Mouse (Mus musculus) v-Abl transformed pro-B cells (cell line): ENCODE results near the gene Psma6.

Source experiments
- in situ Hi-C, 2 experiments: fragments of 400-800 bp; cut with MboI; formaldehyde crosslinking; loops; one replicate each; pipeline ENCODE4 v1.15.1; 2025; ENCODE audit not compliant: unreplicated experiment in 2 of 2

Gene Psma6

DNA sequence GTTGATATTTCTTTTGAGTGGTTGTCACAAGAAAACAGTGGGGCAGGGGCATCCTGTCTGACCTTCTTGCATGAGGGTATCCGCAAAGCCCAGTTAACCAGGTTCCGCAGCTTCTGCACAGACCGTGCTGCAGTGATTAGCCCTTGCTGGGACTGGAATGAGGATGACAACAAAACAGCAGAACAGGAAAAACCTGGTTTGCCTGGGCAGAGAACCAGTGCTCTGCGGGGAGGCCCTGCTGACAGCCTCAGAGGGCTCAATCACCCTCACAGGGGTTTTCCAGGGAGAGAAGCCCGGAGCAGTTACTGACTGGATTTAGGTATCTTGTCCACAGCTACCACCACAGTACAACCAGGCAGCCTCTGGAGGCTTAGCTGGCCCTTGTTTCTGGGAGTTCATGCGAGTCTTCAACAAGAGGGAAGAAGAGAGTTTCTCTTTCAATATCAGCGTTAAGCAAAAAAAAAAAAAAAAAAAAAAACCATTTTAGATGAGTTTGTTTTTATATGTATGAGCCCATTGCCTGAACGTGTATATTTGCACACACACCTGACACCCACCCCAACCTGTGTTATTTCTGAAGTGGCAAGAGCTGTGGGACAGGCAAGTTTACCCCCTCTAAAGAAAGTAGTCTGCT lies 49.9 kb downstream of the Psma6 start:
- in situ Hi-C loops: loop anchor here in 1 of 2 experiments (10.0 kb wide), 1 partner anchor 51 kb away; no protein-coding TSS in a partner anchor

GRCm38 (mm10) chr12:55435080-55435479 lies 51.1 kb downstream of the Psma6 start:
- in situ Hi-C loops: loop anchor here in 1 of 2 experiments (10.0 kb wide), 1 partner anchor 50 kb away; no protein-coding TSS in a partner anchor

GRCm38 (mm10) chr12:55437122-55437826 lies 53.3 kb downstream of the Psma6 start:
- in situ Hi-C loops: loop anchor here in 1 of 2 experiments (10.0 kb wide), 1 partner anchor 48 kb away; no protein-coding TSS in a partner anchor

DNA sequence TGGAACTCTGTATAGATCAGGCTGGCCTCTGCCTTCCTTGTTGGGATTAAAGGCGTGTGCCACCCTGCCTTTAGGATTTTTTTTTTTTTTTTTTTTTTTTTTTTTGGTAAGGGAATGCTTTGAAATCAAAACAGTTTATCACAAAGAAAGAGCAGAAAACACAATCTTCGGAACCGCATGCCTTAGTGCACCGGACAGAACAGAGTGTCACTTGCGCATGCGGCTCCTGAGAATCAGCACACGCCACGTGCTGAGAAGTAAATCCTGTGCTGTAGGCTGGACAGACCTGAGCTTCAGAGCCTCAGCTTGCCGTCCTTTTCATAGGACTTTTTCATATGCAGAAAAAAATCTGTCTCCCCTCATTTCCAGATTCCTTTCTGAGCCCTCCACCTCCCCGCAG lies 54.0 kb downstream of the Psma6 start:
- in situ Hi-C loops: loop anchor here in 1 of 2 experiments (10.0 kb wide), 1 partner anchor 47 kb away; no protein-coding TSS in a partner anchor

GRCm38 (mm10) chr12:55438611-55439137 lies 54.7 kb downstream of the Psma6 start:
- in situ Hi-C loops: loop anchor here in 1 of 2 experiments (10.0 kb wide), 1 partner anchor 46 kb away; no protein-coding TSS in a partner anchor

- in situ Hi-C loops: no loop called here
These were observed 56.4 kb downstream of the Psma6 start for GRCm38 (mm10) chr12:55440416-55440815.

DNA sequence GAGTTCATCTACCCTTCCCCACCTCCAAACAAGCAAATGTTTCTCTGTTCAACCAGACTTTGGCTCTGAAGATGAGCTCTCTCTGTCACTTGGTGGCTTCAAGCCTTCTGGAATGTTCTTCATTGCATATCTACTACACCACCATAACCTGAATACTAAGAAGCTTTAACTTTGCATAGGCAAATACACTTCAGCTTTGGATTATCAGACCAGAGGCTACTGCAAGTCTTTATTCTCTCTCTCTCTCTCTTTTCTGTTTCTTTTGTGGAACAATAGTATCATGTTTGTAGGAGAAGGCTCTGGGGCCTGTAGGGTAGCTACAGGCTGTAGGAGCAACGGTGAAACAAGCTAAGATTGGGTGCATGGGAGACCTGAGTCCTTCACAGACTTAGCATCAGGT lies 58.2 kb downstream of the Psma6 start:
- in situ Hi-C loops: no loop called here

DNA sequence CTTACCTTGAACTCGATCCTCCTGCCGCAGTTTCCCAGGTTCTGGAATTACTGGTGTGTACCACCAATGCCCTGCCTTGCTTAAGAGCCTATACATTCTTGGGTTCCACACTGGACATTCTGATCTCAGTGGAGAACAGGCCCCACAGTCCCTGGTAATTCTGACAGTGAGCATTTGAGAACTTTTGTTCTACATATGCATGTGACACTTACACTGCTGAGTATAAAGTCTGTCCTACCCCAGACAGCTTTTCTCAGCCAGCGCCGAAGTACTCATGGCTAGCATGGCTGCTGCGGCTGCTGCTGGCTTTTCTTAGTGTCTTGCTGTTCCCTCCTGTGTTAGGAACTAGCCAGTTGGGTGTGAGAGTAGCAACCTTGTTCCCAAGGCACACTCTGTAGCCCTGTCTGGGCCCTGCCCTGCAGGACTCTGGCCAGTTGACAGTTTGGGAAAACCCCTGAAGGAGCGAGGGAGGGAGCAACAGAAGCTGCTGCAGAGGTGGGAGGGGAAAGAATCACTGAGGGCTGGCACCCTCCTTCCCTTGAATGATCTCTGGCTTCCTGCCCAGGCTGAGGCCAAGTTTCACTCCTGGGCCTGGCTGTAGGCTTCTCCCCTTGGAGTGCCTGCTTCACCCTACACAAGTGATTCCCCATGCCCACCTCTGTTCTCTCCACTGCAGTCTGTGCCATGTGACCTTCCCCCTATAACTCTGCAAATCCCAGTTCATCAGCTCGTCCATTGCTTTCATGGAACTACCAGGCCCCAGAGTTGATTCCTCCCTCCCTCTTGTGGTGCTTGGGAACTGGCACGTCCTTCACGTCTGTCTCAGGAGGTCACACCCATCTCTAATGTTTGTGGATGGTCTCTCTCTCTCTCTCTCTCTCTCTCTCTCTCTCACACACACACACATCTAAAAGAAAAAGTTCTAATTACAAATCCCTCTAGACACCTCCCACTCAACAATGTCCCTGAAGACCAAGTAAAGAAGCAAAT lies 59.1 kb downstream of the Psma6 start:
- in situ Hi-C loops: no loop called here

DNA sequence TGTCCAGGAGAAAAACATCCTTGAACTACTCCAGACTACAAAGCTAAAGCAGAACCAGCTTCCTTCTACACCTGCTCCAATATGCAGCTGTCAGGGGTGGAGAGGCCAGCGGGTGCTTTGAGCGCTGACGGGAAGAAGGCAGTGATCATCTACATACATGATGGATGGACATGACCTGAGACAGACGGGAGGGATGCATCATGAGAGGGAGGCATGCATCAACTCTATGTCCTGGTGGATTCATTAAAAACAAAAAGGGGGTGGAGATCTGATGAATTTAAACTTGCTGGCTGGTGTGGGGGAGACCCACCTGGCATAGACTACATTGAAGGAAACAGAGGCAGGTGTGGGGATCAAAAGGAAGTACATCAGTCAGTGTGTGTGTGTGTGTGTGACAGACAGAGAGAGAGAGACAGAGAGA lies 60.0 kb downstream of the Psma6 start:
- in situ Hi-C loops: no loop called here

DNA sequence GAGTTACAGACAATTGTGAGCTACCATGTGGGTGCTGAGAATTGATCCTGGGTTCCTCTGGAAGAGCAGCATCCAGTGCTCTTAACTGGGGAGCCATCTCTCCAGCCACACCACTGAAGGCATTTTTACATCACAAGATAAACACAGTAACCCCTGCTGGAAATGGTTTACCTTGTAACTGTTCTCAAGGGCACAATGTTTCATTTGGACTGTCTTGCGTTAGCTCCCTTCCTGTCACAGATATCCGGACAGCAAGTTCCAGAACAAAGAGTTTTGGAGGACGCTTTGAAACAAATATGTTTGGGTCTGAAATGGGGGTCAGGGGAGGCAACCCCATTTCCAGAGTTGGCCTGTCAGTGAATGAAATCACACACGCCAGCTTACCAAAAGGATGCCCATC lies 61.6 kb downstream of the Psma6 start:
- in situ Hi-C loops: no loop called here

DNA sequence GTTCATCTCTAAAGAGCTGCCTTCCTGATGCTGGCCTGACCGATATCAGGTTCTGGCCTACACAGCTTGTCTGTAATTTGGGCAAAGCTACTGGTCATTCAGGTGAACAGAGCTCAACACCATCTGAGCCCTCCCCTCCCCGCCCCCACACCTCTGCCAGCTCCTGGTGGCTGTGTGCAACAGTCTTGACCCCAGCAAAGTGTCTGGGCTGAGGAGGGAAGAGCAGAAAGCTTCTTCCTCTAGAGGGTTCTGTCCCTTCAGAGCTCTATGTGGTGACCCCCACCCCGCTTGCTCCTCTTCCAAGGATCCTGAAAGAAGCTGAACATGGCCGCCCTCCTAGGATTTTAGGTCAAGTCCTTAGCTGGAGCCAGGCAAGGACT lies 62.3 kb downstream of the Psma6 start:
- in situ Hi-C loops: no loop called here

DNA sequence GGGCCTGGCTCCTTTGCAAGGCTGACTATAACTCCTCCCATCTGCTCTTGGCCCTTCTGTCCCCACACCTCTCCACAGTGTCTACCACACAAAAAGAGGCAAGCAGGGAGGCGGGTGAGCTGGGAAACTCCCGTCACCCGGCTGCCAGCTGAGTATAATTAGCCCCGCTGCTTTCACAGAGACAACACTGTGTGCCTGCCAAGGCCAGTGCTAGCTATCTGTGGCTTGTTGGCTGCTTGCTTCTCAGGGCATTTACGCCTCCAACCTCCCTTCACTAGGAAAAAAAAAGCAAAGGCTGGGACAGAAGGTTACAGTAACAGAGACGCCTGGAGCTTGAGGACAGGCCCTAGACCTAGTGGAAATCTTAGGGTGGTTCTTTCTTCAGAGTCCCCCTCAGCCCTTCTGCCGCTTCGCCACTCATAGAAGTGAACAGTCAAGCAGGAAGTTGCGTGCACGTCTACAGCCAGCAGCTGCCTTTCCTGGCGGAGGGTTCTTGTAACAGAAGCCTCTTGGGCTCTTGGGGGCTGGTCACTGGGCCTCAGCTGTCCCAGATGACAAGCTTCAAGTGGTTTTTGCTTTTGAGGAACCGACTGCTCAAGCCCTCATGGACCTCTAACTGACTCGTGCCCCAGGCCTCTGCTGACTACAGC lies 62.8 kb downstream of the Psma6 start:
- in situ Hi-C loops: no loop called here

DNA sequence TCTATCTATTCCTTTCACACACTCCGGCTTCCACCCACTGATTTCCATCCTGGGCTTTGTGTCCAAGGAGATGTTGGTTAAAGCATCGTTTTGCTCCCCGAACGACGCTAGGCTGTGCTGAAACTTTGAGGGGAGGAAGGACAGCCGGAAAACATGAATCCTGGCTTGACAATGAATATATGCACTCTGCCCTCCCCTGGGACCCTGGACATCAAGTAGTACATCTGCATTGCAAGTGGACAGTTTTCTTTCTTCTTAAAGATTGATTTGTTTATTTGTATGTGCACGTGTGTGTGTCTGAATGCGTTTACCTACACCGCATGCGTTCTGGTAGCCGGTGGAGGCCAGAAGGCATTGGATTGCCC lies 63.4 kb downstream of the Psma6 start:
- in situ Hi-C loops: no loop called here

DNA sequence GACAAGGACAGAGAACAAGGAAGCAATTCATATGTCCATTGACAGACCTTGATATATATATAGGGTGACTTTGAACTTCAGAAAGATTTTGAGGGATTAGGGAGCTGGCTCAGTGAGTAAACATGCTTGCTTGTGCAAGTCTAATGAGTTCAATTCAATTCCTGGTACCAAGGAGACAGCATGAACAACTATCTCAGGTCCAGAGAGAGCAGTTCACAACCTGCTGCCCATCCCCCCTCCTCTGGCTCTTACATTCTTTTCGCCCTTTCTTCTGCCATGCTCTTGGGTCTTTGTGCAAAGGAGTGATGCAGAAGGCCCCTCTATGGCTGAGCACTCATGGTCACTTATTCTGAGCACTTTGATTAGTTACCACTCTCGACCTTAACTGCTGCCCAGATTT lies 64.4 kb downstream of the Psma6 start:
- in situ Hi-C loops: no loop called here

GRCm38 (mm10) chr12:55449048-55449447 lies 65.0 kb downstream of the Psma6 start:
- in situ Hi-C loops: no loop called here

DNA sequence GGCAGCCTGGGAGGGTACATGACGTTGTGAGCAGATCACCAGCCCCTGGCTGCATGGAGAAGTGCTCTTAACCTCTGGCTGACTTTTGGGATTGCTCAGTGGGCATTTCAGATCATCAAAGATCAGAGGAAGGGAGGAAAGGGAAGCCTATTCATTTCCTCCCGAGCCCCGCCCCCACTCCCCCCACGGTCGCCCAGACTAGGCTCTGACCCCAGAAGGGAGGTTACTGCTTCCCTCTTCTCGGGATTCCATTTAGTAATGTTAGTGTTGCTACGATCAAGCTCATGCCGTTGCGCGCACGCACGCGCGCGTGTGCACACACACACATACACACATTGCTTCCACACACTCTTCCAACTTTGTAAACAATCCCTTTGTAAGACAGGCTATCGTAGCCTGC lies 66.4 kb downstream of the Psma6 start:
- in situ Hi-C loops: no loop called here

DNA sequence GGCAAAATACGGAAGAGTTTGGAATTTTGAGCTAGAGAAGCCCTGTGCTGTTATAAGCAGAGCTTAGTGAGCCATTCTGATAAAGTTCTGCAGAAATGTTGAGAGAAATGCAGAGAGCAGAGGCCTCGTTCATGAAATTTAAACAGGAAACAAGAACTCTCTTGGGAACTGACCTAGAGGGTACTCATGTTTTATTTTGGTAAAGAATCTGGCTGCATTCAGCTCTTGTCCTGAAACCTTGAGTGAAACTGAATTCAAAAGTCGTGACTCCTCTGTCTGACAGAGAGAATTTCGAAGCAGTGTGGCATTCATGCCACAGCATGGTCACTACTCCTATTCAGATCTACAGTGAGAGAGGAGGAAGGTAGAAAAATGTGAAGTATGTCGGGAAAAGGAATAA lies 68.8 kb downstream of the Psma6 start:
- in situ Hi-C loops: no loop called here

GRCm38 (mm10) chr12:55453924-55454323 lies 69.9 kb downstream of the Psma6 start:
- in situ Hi-C loops: no loop called here

DNA sequence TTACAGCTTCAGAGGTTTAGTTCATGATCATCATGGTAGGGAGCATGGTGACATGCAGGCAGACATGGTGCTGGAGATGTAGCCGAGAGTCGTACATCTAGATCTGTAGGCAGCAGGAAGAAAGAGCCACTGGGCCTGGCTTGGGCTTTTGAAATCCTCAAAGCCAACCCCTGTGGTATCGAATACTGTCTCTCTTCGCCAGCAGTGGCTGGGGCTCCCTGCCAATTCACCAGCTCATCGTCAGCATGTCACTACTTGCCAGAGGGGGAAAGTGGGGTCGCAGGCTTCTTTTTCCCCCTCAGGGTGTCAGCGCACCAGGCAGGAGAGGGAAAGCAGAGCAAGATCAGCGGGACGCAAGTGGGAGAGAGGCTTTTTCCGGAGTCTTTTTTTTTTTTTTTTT lies 71.2 kb downstream of the Psma6 start:
- in situ Hi-C loops: loop anchor here in 1 of 2 experiments (5.0 kb wide), 1 partner anchor 37 kb away; the partner anchor contains the start of gene Nfkbia

DNA sequence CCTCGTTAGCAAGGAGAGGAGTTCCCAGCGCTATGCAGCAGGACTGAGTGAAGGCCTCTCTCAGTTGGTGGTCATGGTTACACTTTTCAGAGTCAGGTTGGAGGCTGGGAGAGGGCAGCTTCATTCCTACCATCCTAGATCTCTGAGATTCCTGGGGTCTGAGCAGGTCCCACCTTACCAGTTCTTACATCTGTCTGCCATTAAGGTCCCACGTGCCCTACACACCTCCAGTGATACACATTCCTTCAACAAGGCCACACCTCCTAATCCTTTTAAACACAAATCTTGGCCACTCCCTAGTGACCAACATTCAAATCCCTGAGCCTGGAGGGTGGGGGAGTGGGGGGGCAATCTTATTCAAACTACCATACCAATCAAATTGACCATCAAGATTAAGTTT lies 72.1 kb downstream of the Psma6 start:
- in situ Hi-C loops: loop anchor here in 1 of 2 experiments (5.0 kb wide), 1 partner anchor 36 kb away; the partner anchor contains the start of gene Nfkbia
